Mouse (Mus musculus) CD4-positive helper T cell, adult 2 months (primary cell): ENCODE data around the gene Hmcn2.
A peak's percentile ranks its signal among the peaks of the same experiment; 100 is the strongest.

Experiments
- DNase-seq: peaks from one replicate; pipeline ENCODE4 v3.0.0-alpha.2; 2012; ENCODE audit warnings: low read depth, missing footprints, low spot score

The Hmcn2 gene

GRCm38 (mm10) chr2:31477234-31478161 is 163.3 kb downstream of the Hmcn2 start:
- DNase-seq, result no peak

GRCm38 (mm10) chr2:31482914-31483575 is 168.8 kb downstream of the Hmcn2 start:
- peak; percentile 79 for DNase-seq

- peak; percentile 53 for DNase-seq
These were observed 170.0 kb downstream of the Hmcn2 start for GRCm38 (mm10) chr2:31484187-31484586.

- DNase-seq, result no peak
These were observed 175.0 kb downstream of the Hmcn2 start for GRCm38 (mm10) chr2:31489166-31489565.

GRCm38 (mm10) chr2:31490556-31490955 is 176.3 kb downstream of the Hmcn2 start:
- DNase-seq, result no peak

GRCm38 (mm10) chr2:31492308-31492707 is 178.1 kb downstream of the Hmcn2 start:
- no peak for DNase-seq

GRCm38 (mm10) chr2:31493243-31493642 is 179.0 kb downstream of the Hmcn2 start:
- DNase-seq, result no peak

- DNase-seq, result no peak
These were observed 180.1 kb downstream of the Hmcn2 start for GRCm38 (mm10) chr2:31494315-31494714.

GRCm38 (mm10) chr2:31495046-31495476 is 180.8 kb downstream of the Hmcn2 start:
- no peak for DNase-seq

GRCm38 (mm10) chr2:31496141-31496540 is 181.9 kb downstream of the Hmcn2 start:
- no peak for DNase-seq

GRCm38 (mm10) chr2:31497113-31497512 is 182.9 kb downstream of the Hmcn2 start:
- no peak for DNase-seq

- no peak for DNase-seq
These were observed 183.4 kb downstream of the Hmcn2 start for GRCm38 (mm10) chr2:31497635-31498034.

- no peak for DNase-seq
These were observed 185.4 kb downstream of the Hmcn2 start for GRCm38 (mm10) chr2:31499327-31500291.

- DNase-seq, result no peak
These were observed 186.3 kb downstream of the Hmcn2 start for GRCm38 (mm10) chr2:31500292-31501204.

- no peak for DNase-seq
These were observed 187.4 kb downstream of the Hmcn2 start for GRCm38 (mm10) chr2:31501448-31502130.

- DNase-seq, result no peak
These were observed 188.7 kb downstream of the Hmcn2 start for GRCm38 (mm10) chr2:31502616-31503522.

GRCm38 (mm10) chr2:31505472-31505871 is 191.3 kb downstream of the Hmcn2 start:
- DNase-seq, result no peak

GRCm38 (mm10) chr2:31508851-31509250 is 194.6 kb downstream of the Hmcn2 start:
- no peak for DNase-seq
